ENCODE assay signal across 24 mouse cellular contexts in the genomic region with DNA sequence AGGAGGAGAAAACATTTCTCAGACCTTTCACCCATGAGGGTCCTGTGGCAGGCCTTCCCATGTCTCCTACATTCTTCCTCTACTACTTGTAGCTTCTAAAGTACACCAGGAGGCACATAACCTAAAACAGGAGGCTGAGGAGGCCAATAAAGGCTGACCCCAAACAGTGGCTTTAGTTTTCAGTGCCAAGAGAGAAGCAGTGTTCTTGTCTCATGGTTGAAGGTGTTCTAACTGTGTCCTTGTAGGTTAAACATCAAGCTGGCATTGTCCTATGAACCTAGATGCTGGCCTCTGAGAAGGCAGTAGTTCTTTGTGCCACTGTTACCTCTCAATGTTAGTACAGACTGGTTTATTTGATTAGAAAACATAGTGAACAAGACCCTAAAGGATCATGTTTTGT.
"Had no signal": no experiment of that assay in that cellular context is flagged by ENCODE, and none has a peak within 500 bp of the region (broad histone marks: within the 10 kb centered on the region; RNA-seq: fewer than 3 reads in every experiment).

No protein-coding gene starts in this region.

- H3K27me3 ChIP-seq: heart, embryonic 13.5 days; heart, embryonic 15.5 days; hindbrain, embryonic 13.5 days; hindbrain, embryonic 15.5 days; kidney, embryonic 15.5 days; limb, embryonic 13.5 days; limb, embryonic 15.5 days; liver, embryonic 12.5 days had no signal

- H3K36me3 ChIP-seq: heart, embryonic 13.5 days; heart, embryonic 15.5 days; hindbrain, embryonic 13.5 days; hindbrain, embryonic 15.5 days; kidney, embryonic 15.5 days; limb, embryonic 13.5 days; limb, embryonic 15.5 days; liver, embryonic 12.5 days had no signal

- H3K4me2 ChIP-seq: heart, embryonic 11.5 days; heart, embryonic 13.5 days; heart, embryonic 15.5 days; hindbrain, embryonic 13.5 days; hindbrain, embryonic 15.5 days; kidney, embryonic 15.5 days; limb, embryonic 13.5 days; limb, embryonic 15.5 days; liver, embryonic 12.5 days had no signal

- H3K9me3 ChIP-seq: heart, embryonic 13.5 days; heart, embryonic 15.5 days; hindbrain, embryonic 13.5 days; hindbrain, embryonic 15.5 days; kidney, embryonic 15.5 days; limb, embryonic 13.5 days; limb, embryonic 15.5 days; liver, embryonic 12.5 days had no signal

- ATAC-seq: forebrain, postnatal 0 days; hindbrain, postnatal 0 days; intestine, embryonic 16.5 days; liver, embryonic 12.5 days had no signal

- DNase-seq: forebrain, postnatal 0 days; gastrocnemius, postnatal 14 days; gastrocnemius, postnatal 36 days; heart, adult 11 months; heart, adult 2 months; heart, postnatal 14 days; heart, postnatal 36 days; kidney, adult 18-20 months; layer of hippocampus, adult 9-11 months; layer of hippocampus, postnatal 36 days; left cerebral cortex, postnatal 4 days had no signal

- H3K4me1 ChIP-seq: heart, embryonic 13.5 days; heart, embryonic 15.5 days; hindbrain, embryonic 13.5 days; hindbrain, embryonic 15.5 days; kidney, embryonic 15.5 days; limb, embryonic 13.5 days; limb, embryonic 15.5 days; liver, embryonic 12.5 days had no signal

- H3K4me3 ChIP-seq: heart, adult 2 months; heart, embryonic 13.5 days; heart, embryonic 15.5 days; hindbrain, embryonic 13.5 days; hindbrain, embryonic 15.5 days; kidney, embryonic 15.5 days; limb, embryonic 13.5 days; limb, embryonic 15.5 days; liver, embryonic 12.5 days had no signal

- H3K27ac ChIP-seq: heart, adult 2 months; heart, embryonic 13.5 days; heart, embryonic 15.5 days; hindbrain, embryonic 13.5 days; hindbrain, embryonic 15.5 days; hindbrain, postnatal 0 days; kidney, embryonic 15.5 days; kidney, postnatal 0 days; limb, embryonic 13.5 days; limb, embryonic 15.5 days; liver, embryonic 12.5 days; liver, embryonic 14.5 days had no signal

- H3K9ac ChIP-seq: forebrain, postnatal 0 days; heart, embryonic 13.5 days; heart, embryonic 15.5 days; hindbrain, embryonic 13.5 days; hindbrain, embryonic 15.5 days; kidney, embryonic 15.5 days; limb, embryonic 13.5 days; limb, embryonic 15.5 days; liver, embryonic 12.5 days; liver, embryonic 14.5 days had no signal
